Mouse (Mus musculus) duodenum, adult 2 months (tissue): ENCODE results near the gene Rmdn3. TPM values are rescaled to one million over a fixed set of nuclear protein-coding genes. Genes with fewer than 3 reads are reported as not detected.

Source experiments
- polyA plus RNA-seq: library from polyadenylated mRNA; depleted of rRNA; stranded (reverse); fragments of >200 nt; gene quantifications from 2 replicates; pipeline ENCODE4 v1.2.3, GENCODE M21; 2012; ENCODE audit warnings: low replicate concordance; rRNA removed

Rmdn3 gene
- polyA plus RNA-seq = 26.8 and 50.3 TPM in 2 replicates

GRCm38 (mm10) chr2:119156681-119157572 is at the start of gene Rmdn3:
Rmdn3 (minus strand) TSS chr2:119157034.

GRCm38 (mm10) chr2:119173991-119174651 is 17.3 kb upstream of the Rmdn3 start, which contains the start of gene Gm14137:
Gm14137 (plus strand) TSS chr2:119174509.

GRCm38 (mm10) chr2:119166901-119167865 is 10.3 kb upstream of the Rmdn3 start, which contains the start of gene Gchfr:
Gchfr (plus strand) TSS chr2:119167773.

GRCm38 (mm10) chr2:119112438-119113112 is 44.3 kb downstream of the Rmdn3 start, which contains the start of gene Rad51:
Rad51 (plus strand) TSS chr2:119112793.

Other genes with a start within 250 kb of the Rmdn3 start
- 3.3 and 4.3 TPM in 2 replicates for gene Chst14, start 230.5 kb downstream of the Rmdn3 start, polyA plus RNA-seq
- gene Ccdc32, start 127.6 kb downstream of the Rmdn3 start, polyA plus RNA-seq = 3.6 and 5.3 TPM in 2 replicates
- 0.78 and 1.7 TPM in 2 replicates for gene Rpusd2, start 122.2 kb downstream of the Rmdn3 start, polyA plus RNA-seq
- gene Knl1, start 109.9 kb downstream of the Rmdn3 start, polyA plus RNA-seq = 0.12 and 0.16 TPM in 2 replicates
- 4.1 and 4.2 TPM in 2 replicates for gene Rad51, start 44.2 kb downstream of the Rmdn3 start, polyA plus RNA-seq
- gene Gchfr, start 10.7 kb upstream of the Rmdn3 start, polyA plus RNA-seq = 32.5 and 153 TPM in 2 replicates
- 0.04 and 0.06 TPM in 2 replicates for gene Gm14137, start 17.5 kb upstream of the Rmdn3 start, polyA plus RNA-seq
- 29.4 and 36.1 TPM in 2 replicates for gene Zfyve19, start 51.6 kb upstream of the Rmdn3 start, polyA plus RNA-seq
- gene Dnajc17, start 51.8 kb upstream of the Rmdn3 start, polyA plus RNA-seq = 2.9 and 3.1 TPM in 2 replicates
- gene Ppp1r14d, start 72.9 kb upstream of the Rmdn3 start, polyA plus RNA-seq = 106 and 267 TPM in 2 replicates
- 134 and 359 TPM in 2 replicates for gene Spint1, start 80.3 kb upstream of the Rmdn3 start, polyA plus RNA-seq
- 2.0 and 3.7 TPM in 2 replicates for gene Rhov, start 114.2 kb upstream of the Rmdn3 start, polyA plus RNA-seq
- gene Vps18, start 131.7 kb upstream of the Rmdn3 start, polyA plus RNA-seq = 17.3 and 20.0 TPM in 2 replicates
- gene Dll4, start 168.8 kb upstream of the Rmdn3 start, polyA plus RNA-seq = 9.4 and 13.5 TPM in 2 replicates
- 1.3 and 5.3 TPM in 2 replicates for gene Chac1, start 194.2 kb upstream of the Rmdn3 start, polyA plus RNA-seq